Mouse (Mus musculus): ENCODE results near the gene Zswim8. TPM values are rescaled to one million over a fixed set of nuclear protein-coding genes. Genes with fewer than 3 reads are reported as not detected.
A peak's percentile ranks its signal among the peaks of the same experiment; 100 is the strongest.

The Zswim8 gene
- polyA plus RNA-seq, 1 experiment from 2014 or later: 18.2 TPM

DNA sequence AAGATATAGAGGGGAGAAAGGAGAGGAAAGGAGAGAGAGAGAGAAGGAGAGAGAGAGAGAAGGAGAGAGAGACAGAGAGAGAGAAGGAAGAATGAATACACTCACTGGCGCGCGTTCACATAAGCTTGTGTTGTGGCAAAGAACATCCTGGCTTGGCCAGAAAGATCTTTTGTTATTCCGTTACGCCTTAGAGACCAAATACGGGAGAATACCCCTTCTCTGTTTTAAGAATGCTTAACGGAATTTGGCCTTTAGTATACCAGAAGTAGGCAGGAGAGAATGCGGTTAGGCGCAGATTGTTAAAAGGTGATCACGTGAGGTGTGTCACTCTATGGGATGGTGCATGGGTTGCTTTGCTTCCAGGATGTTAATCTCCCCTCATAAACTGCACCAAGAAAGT is 887 bp downstream of the Zswim8 start:
- WGBS: 4% methylated on average over 10 of the region's 10 CpGs
- peak overlapping the region; percentile 81 for H3K4me3 ChIP-seq
- peaks cover 31% of the 10 kb centered on the region for H3K4me1 ChIP-seq (replicated peaks)
- H3K9me3 ChIP-seq (replicated peaks): no peaks in the 10 kb centered on the region
- H3K9ac ChIP-seq: peak overlapping the region; percentile 95
- H3K27ac ChIP-seq: peak overlapping the region; percentile 91
- ATAC-seq (replicated peaks; ENCODE audit: insufficient number of reproducible peaks, insufficient read depth, low FRiP score, low read depth): no peak
- H3K27me3 ChIP-seq: no peaks in the 10 kb centered on the region
- peaks cover 35% of the 10 kb centered on the region for H3K36me3 ChIP-seq
- peak overlapping the region; percentile 81 for H3K4me2 ChIP-seq

DNA sequence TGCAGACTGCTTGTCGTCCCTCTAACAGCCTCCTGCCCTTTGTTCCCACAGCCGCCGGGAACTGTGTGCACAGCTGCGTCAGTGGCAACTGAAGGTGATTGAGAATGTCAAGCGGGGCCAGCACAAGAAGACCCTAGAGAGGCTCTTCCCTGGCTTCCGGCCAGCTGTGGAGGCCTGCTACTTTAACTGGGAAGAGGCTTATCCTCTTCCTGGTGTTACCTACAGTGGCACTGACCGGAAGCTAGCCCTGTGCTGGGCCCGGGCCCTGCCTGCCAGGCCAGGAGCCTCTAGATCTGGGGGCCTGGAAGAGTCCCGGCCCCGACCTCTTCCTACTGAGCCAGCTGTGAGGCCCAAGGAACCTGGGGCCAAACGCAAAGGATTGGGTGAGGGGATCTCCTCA is 6.5 kb downstream of the Zswim8 start:
- 32% methylated on average over 11 of the region's 11 CpGs for WGBS
- Histone ChIP-seq H3K27ac (peak overlapping the region; percentile 77), H3K4me3 (no peak overlapping the region), H3K9me3 (replicated peaks) (no peaks in the 10 kb centered on the region), H3K4me2 (peak overlapping the region; percentile 3; the same call in 1 of the 2 replicates), H3K27me3 (no peaks in the 10 kb centered on the region), H3K9ac (0 out of 2 replicates have a peak overlapping the region, but pooled peaks have one; percentile 23), H3K4me1 (replicated peaks) (peaks cover 29% of the 10 kb centered on the region), H3K36me3 (peaks cover 85% of the 10 kb centered on the region)
- peak; percentile 61 for ATAC-seq (replicated peaks; ENCODE audit: insufficient number of reproducible peaks, insufficient read depth, low FRiP score, low read depth)

DNA sequence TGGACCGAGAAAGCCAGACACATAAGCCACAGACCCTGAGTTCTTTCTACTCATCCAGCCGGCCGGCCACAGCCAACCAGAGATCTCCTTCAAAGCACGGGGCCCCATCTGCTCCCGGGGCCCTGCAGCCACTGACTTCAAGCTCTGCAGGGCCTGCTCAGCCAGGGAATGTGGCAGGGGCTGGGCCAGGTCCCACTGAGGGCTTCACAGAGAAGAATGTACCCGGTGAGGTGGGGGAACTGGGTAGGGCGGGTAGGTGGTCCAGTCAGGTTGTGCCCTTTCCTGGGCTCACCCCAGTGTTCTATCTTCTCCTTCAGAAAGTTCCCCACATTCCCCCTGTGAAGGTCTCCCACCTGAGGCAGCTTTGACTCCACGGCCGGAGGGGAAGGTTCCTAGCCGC is 11.1 kb downstream of the Zswim8 start:
- no peaks in the 10 kb centered on the region for H3K9me3 ChIP-seq (replicated peaks)
- H3K27me3 ChIP-seq: no peaks in the 10 kb centered on the region
- ATAC-seq (replicated peaks; ENCODE audit: insufficient number of reproducible peaks, insufficient read depth, low FRiP score, low read depth): no peak
- H3K36me3 ChIP-seq: peaks cover 99% of the 10 kb centered on the region
- no peak overlapping the region for H3K9ac ChIP-seq
- WGBS: 90% methylated on average over 10 of the region's 10 CpGs
- no peak overlapping the region for H3K4me3 ChIP-seq
- no peak overlapping the region for H3K4me2 ChIP-seq
- peaks cover 14% of the 10 kb centered on the region for H3K4me1 ChIP-seq (replicated peaks)
- H3K27ac ChIP-seq: no peak overlapping the region

DNA sequence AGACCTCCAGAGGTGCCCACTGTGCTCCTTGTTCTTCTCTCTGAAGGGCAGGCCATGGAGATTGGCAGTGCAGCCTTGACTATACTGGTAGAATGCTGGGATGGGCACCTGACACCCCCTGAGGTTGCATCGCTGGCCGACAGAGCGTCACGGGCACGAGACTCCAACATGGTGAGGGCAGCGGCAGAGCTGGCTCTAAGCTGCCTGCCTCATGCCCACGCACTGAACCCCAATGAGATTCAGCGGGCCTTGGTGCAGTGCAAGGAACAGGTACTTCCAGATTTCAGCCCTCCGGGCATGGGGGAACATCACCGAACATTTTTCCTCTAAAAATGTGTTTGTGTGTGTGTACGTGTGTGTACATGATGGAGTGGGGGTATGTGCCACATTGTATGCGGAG is 12.4 kb downstream of the Zswim8 start:
- Histone ChIP-seq H3K9me3 (replicated peaks) (no peaks in the 10 kb centered on the region), H3K4me3 (no peak overlapping the region), H3K27me3 (no peaks in the 10 kb centered on the region), H3K9ac (no peak overlapping the region), H3K36me3 (peaks cover 99% of the 10 kb centered on the region), H3K27ac (no peak overlapping the region), H3K4me2 (no peak overlapping the region), H3K4me1 (replicated peaks) (peaks cover 4% of the 10 kb centered on the region; the same call in 1 of the 2 replicates)
- 91% methylated on average over 12 of the region's 12 CpGs for WGBS
- no peak for ATAC-seq (replicated peaks; ENCODE audit: insufficient number of reproducible peaks, insufficient read depth, low FRiP score, low read depth)

DNA sequence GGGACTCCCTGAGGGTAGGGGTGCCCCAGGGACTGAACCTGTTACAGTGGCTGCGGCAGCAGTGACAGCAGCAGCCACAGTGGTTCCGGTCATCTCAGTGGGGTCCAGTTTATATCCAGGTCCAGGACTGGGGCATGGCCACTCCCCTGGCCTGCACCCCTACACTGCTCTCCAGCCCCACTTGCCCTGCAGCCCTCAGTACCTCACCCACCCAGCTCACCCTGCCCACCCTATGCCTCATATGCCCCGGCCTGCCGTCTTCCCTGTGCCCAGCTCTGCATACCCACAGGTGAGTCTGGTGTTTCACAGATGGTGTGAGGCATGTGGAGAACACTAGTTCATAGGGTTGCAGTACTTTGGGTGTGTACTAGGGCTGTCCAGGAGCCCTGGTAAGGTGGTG is 14.0 kb downstream of the Zswim8 start:
- Histone ChIP-seq H3K27me3 (no peaks in the 10 kb centered on the region), H3K9me3 (replicated peaks) (no peaks in the 10 kb centered on the region), H3K9ac (no peak overlapping the region), H3K36me3 (peaks cover 87% of the 10 kb centered on the region), H3K4me3 (no peak overlapping the region), H3K4me2 (no peak overlapping the region), H3K4me1 (replicated peaks) (peaks cover 12% of the 10 kb centered on the region), H3K27ac (no peak overlapping the region)
- ATAC-seq (replicated peaks; ENCODE audit: insufficient number of reproducible peaks, insufficient read depth, low FRiP score, low read depth): no peak
- WGBS: 66% methylated on average over 4 of the region's 4 CpGs

DNA sequence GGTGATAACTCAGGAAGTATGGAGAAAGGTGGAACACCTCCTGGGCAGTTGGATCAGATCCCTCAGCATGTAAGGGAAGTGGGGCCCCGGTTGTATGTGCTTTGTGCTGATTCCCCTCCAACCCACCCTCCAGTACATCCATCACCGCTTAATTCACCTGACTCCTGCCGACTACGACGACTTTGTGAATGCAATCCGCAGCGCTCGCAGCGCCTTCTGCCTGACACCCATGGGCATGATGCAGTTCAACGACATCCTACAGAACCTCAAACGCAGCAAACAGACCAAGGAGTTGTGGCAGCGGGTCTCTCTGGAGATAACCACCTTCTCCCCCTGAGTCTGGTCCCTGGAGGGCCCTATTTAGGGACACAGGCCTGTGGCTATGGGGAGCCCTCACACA is 15.7 kb downstream of the Zswim8 start:
- Histone ChIP-seq H3K4me3 (no peak overlapping the region), H3K9me3 (replicated peaks) (no peaks in the 10 kb centered on the region), H3K4me1 (replicated peaks) (peaks cover 12% of the 10 kb centered on the region), H3K27ac (no peak overlapping the region), H3K27me3 (no peaks in the 10 kb centered on the region), H3K9ac (no peak overlapping the region), H3K36me3 (peaks cover 83% of the 10 kb centered on the region), H3K4me2 (no peak overlapping the region)
- WGBS: 88% methylated on average over 12 of the region's 12 CpGs
- ATAC-seq (replicated peaks; ENCODE audit: insufficient number of reproducible peaks, insufficient read depth, low FRiP score, low read depth): no peak

DNA sequence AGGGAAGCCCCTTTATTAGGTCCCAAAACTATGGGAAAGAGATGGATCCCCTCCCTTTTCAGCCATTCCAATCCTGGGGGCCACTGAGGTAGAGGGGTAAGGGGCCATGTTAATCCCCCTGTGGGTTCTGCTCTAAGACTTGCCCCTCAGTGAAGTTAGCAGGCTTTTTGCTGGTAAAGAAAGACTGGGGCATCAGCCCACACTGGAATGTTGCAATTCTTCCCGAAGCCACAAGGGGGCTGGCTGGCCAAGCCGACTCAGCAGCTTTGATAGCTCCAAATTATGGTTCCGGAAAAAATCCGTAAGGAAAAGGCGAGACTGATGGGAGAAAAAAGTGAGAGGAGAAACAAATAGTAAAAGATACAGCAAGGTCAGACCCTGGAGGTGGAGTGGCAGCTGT is 16.7 kb downstream of the Zswim8 start:
- H3K4me1 ChIP-seq (replicated peaks): peaks cover 12% of the 10 kb centered on the region
- peaks cover 84% of the 10 kb centered on the region for H3K36me3 ChIP-seq
- no peak overlapping the region for H3K4me2 ChIP-seq
- no peaks in the 10 kb centered on the region for H3K9me3 ChIP-seq (replicated peaks)
- no peaks in the 10 kb centered on the region for H3K27me3 ChIP-seq
- 21% methylated on average over 5 of the region's 5 CpGs for WGBS
- H3K9ac ChIP-seq: no peak overlapping the region
- ATAC-seq (replicated peaks; ENCODE audit: insufficient number of reproducible peaks, insufficient read depth, low FRiP score, low read depth): no peak
- no peak overlapping the region for H3K27ac ChIP-seq
- no peak overlapping the region for H3K4me3 ChIP-seq

DNA sequence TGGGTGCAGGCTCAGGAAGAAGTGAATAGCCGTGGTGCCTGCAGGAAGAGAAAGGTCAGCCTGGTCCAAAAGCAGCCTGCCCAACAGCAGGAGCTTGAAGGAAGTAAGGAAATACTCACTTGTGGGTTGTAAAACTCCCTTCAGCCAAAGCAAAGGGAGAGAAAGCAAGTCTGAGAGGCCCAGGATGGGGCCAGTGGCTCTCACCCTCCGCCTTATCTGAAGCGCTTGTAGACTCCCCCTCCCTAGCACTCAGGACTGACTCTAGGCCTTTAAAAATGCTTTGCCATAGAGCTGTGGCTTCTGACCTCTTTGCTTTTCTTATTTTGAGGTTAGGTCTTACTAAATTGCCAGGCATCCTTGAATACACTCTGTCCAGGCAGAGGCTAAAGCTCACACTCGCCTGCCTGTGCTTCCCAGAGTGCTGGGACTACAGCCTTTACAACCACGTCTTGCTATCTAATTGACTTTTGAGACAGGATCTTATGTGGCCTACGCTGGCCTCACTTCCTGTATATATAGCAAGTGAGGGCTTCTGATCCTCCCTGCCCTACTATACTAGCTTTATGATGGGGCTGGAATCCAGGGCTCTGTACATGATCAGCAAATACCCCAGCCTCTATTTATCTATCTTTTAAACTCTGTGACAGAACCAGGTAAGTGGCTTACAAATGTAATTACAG is 18.4 kb downstream of the Zswim8 start:
- no peak for ATAC-seq (replicated peaks; ENCODE audit: insufficient number of reproducible peaks, insufficient read depth, low FRiP score, low read depth)
- H3K36me3 ChIP-seq: peaks cover 80% of the 10 kb centered on the region
- 31% methylated on average over 6 of the region's 6 CpGs for WGBS
- H3K4me2 ChIP-seq: 0 out of 2 replicates have a peak overlapping the region, but pooled peaks have one; percentile 6
- H3K9ac ChIP-seq: no peak overlapping the region
- no peaks in the 10 kb centered on the region for H3K9me3 ChIP-seq (replicated peaks)
- H3K27ac ChIP-seq: peak overlapping the region; percentile 62
- no peaks in the 10 kb centered on the region for H3K27me3 ChIP-seq
- H3K4me3 ChIP-seq: no peak overlapping the region
- peaks cover 12% of the 10 kb centered on the region for H3K4me1 ChIP-seq (replicated peaks)

DNA sequence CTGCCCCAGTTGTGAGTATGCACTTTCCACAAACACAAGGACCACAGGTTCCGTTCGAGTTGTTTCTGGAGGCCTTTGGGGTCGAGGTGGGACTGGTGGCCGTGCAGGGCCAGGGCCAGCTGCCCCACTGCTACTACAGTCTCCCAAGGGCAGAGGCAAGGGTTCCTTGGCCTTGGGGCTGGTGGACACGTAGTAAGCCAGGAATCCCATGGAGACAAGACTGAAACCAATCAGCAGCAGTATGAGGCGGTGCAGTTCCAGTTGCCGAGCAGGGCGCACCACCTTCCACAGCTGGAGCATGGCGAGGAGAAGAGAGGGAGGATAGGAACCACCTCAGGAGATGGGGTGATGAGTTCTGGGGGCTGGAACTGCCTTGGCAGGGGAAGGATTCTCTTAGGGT is 22.5 kb downstream of the Zswim8 start:
- Histone ChIP-seq H3K36me3 (peaks cover 40% of the 10 kb centered on the region), H3K27ac (no peak overlapping the region)
- 84% methylated on average over 9 of the region's 9 CpGs for WGBS

DNA sequence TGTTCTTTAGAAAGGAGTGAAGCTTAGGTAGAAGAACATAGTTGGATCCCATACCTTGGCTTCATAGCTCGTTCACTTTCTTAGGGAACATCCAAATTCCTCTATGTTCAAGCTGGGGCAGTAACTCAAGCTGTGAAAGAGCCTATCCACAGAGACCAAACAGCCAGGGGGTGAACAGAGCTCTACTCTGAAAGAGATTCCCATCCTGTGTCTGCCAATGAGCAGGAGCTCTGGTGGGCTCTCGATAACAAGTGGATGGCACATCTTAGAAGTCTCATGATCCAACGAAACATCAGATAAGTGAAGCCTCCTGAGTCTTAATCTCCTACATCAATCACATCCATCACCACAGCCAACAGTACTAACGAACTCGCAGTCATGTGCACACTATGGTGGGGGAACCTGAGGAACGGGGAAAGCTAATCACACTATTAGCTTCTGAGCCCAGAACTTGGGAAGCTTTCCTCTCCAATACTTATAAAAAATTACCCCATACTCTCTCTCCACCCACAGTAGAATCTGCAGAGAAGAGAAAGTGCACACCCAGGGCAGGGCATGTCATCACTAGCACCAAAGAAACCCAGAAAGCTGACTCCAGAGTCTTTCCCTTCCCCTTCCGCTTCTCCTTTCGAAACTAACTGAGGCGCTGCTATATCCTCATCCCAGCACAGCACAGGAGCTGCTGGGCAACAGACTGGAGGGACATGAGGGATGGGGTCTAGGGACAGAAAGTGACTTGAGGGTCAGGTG is 23.7 kb downstream of the Zswim8 start:
- no peak for ATAC-seq (replicated peaks; ENCODE audit: insufficient number of reproducible peaks, insufficient read depth, low FRiP score, low read depth)
- H3K36me3 ChIP-seq: peaks cover 41% of the 10 kb centered on the region
- H3K9me3 ChIP-seq (replicated peaks): no peaks in the 10 kb centered on the region
- no peak overlapping the region for H3K4me2 ChIP-seq
- no peak overlapping the region for H3K4me3 ChIP-seq
- H3K27me3 ChIP-seq: no peaks in the 10 kb centered on the region
- no peak overlapping the region for H3K9ac ChIP-seq
- WGBS: 79% methylated on average over 9 of the region's 9 CpGs
- H3K27ac ChIP-seq: no peak overlapping the region
- peaks cover 25% of the 10 kb centered on the region for H3K4me1 ChIP-seq (replicated peaks)

More for the DNA sequence above, 22.5 kb downstream of the Zswim8 start:
- Histone ChIP-seq H3K9me3 (replicated peaks) (no peaks in the 10 kb centered on the region), H3K9ac (no peak overlapping the region), H3K4me2 (no peak overlapping the region), H3K4me1 (replicated peaks) (peaks cover 24% of the 10 kb centered on the region), H3K4me3 (no peak overlapping the region), H3K27me3 (no peaks in the 10 kb centered on the region)
- no peak for ATAC-seq (replicated peaks; ENCODE audit: insufficient number of reproducible peaks, insufficient read depth, low FRiP score, low read depth)

DNA sequence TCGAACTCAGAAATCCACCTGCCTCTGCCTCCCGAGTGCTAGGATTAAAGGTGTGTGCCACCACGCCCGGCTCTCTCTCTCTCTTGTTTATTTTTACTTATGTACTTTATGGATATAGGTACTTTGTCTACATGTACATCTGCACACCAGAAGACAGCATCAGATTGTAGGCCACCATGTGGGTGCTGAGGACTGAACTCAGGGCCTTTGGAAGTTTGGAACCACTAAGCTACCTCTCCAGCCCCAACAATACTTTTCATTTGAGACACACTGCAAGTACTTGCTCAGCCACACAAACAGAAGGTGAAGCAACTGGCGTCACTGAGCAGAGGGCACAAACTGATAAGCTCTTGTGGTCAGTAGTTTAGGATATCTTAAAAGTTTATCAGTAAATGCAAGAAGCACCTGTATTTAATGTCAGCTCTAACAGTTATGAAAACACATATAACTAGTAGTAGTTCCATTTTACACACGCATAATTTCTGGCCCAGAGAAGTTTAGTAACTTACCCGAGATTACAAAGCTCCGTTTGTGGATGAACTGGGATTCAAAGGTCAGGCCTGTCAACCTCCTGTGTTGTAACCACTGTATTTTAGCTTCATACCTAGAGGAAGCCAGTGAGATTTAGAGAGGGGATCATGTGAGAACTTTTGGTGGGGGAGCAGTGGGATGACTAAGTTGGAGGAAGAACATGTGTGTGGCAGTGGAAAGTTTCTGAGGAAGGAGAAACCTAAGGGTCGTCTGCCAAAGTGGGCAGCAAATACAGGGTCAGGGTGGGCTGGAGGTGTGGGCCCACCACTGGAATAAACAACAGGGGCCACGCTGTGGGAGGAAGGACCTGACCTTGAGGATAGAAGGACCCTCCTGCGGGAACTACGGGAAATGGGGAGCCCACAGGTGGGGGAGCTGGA is 25.9 kb downstream of the Zswim8 start:
- 40% methylated on average over 12 of the region's 12 CpGs for WGBS

More for the DNA sequence above, 25.9 kb downstream of the Zswim8 start:
- Histone ChIP-seq H3K4me3 (peak overlapping the region; percentile 73), H3K9me3 (replicated peaks) (no peaks in the 10 kb centered on the region), H3K27ac (peak overlapping the region; percentile 93), H3K27me3 (no peaks in the 10 kb centered on the region), H3K4me2 (peak overlapping the region; percentile 85), H3K4me1 (replicated peaks) (peaks cover 41% of the 10 kb centered on the region), H3K9ac (peak overlapping the region; percentile 82), H3K36me3 (peaks cover 41% of the 10 kb centered on the region)
- ATAC-seq (replicated peaks; ENCODE audit: insufficient number of reproducible peaks, insufficient read depth, low FRiP score, low read depth): no peak
